Mouse (Mus musculus): ENCODE data around the gene Gm10721.
"Not testable (repeated sequence)": the region's sequence is repeated elsewhere in the genome, so short reads cannot be mapped to it uniquely, and the experiment has no call there.

Gm10721 gene

GRCm38 (mm10) chr9:3012733-3013279 lies at the start of gene Gm10721:
Gene Gm10721, plus strand, starts transcription at chr9:3013140.
- DNase-seq = not testable (repeated sequence)

- not testable (repeated sequence) for DNase-seq
Observed at GRCm38 (mm10) chr9:3000445-3000972, 12.4 kb upstream of the Gm10721 start, which contains the start of gene Gm10722. Gene Gm10722, plus strand, starts transcription at chr9:3000922.

- peak; percentile 4 for DNase-seq
Observed at GRCm38 (mm10) chr9:3001006-3001405, 11.9 kb upstream of the Gm10721 start.

GRCm38 (mm10) chr9:3001948-3002659 lies 10.8 kb upstream of the Gm10721 start:
- DNase-seq = peak; percentile 98

GRCm38 (mm10) chr9:3002794-3003396 lies 10.0 kb upstream of the Gm10721 start, which contains the start of gene Gm11168:
Gene Gm11168, plus strand, starts transcription at chr9:3003346.
- not testable (repeated sequence) for DNase-seq

GRCm38 (mm10) chr9:3006179-3006578 lies 6.8 kb upstream of the Gm10721 start:
- DNase-seq = not testable (repeated sequence)

- DNase-seq = peak; percentile 80
Observed at GRCm38 (mm10) chr9:3006636-3007035, 6.3 kb upstream of the Gm10721 start.

GRCm38 (mm10) chr9:3007272-3007671 lies 5.7 kb upstream of the Gm10721 start:
- not testable (repeated sequence) for DNase-seq

GRCm38 (mm10) chr9:3009331-3009730 lies 3.6 kb upstream of the Gm10721 start:
- not testable (repeated sequence) for DNase-seq

GRCm38 (mm10) chr9:3012054-3012621 lies 802 bp upstream of the Gm10721 start:
- not testable (repeated sequence) for DNase-seq

GRCm38 (mm10) chr9:3015354-3015753 lies 2.4 kb downstream of the Gm10721 start, which contains the start of gene Gm10720:
Gene Gm10720, plus strand, starts transcription at chr9:3015654.
- not testable (repeated sequence) for DNase-seq

GRCm38 (mm10) chr9:3015896-3016295 lies 3.0 kb downstream of the Gm10721 start:
- DNase-seq = not testable (repeated sequence)

- not testable (repeated sequence) for DNase-seq
Observed at GRCm38 (mm10) chr9:3017108-3017507, 4.2 kb downstream of the Gm10721 start, which contains the start of gene Gm10719. Gene Gm10719, plus strand, starts transcription at chr9:3017408.

- peak; percentile 21 for DNase-seq
Observed at GRCm38 (mm10) chr9:3018944-3019343, 6.0 kb downstream of the Gm10721 start.

- DNase-seq = peak; percentile 78
Observed at GRCm38 (mm10) chr9:3019835-3020727, 7.1 kb downstream of the Gm10721 start.

- peak; percentile 72 for DNase-seq
Observed at GRCm38 (mm10) chr9:3022316-3023008, 9.5 kb downstream of the Gm10721 start.

- DNase-seq = peak; percentile 8
Observed at GRCm38 (mm10) chr9:3023312-3023984, 10.5 kb downstream of the Gm10721 start, which contains the start of gene Gm10718. Gene Gm10718, plus strand, starts transcription at chr9:3023547.

GRCm38 (mm10) chr9:3023985-3024648 lies 11.2 kb downstream of the Gm10721 start:
- DNase-seq = peak; percentile 37

GRCm38 (mm10) chr9:3024912-3025467 lies 12.1 kb downstream of the Gm10721 start, which contains the start of gene Gm10717:
Gene Gm10717, plus strand, starts transcription at chr9:3025417.
- DNase-seq = peak; percentile 49

Measured in lung, postnatal 36 days (tissue).